Mouse (Mus musculus) neural tube, embryonic 13.5 days (tissue): ENCODE data around the gene Rgl3. TPM values are rescaled to one million over a fixed set of nuclear protein-coding genes. Genes with fewer than 3 reads are reported as not detected.

ENCODE experiments used
- ATAC-seq: fragments of 200-750 bp; cut with Nextera tagmentation; 2 replicates; pipeline ENCODE4 v1.8.0; 2017; ENCODE audit warnings: low read depth, mild to moderate bottlenecking, moderate TSS enrichment, moderate library complexity
- H3K27ac ChIP-seq: fragments of 300-500 bp; sonication (generic); replicated peaks from 2 replicates; pipeline ENCODE4 v1.5.1; 2015; ENCODE audit warnings: moderate library complexity, mild to moderate bottlenecking, inconsistent platforms
- H3K27me3 ChIP-seq: fragments of 300-500 bp; sonication (generic); 2 replicates; pipeline ENCODE4 v1.6.1; 2015; ENCODE audit warnings: mild to moderate bottlenecking, inconsistent platforms
- H3K36me3 ChIP-seq: fragments of 300-500 bp; sonication (generic); 2 replicates; pipeline ENCODE4 v1.6.1; 2015; ENCODE audit warnings: mild to moderate bottlenecking, inconsistent platforms
- H3K4me1 ChIP-seq: fragments of 300-500 bp; sonication (generic); replicated peaks from 2 replicates; pipeline ENCODE4 v1.6.1; 2015; ENCODE audit warnings: inconsistent platforms
- H3K4me2 ChIP-seq: fragments of 300-500 bp; sonication (generic); 2 replicates; pipeline ENCODE4 v1.6.1; 2015; ENCODE audit warnings: inconsistent platforms, mild to moderate bottlenecking, moderate library complexity
- H3K4me3 ChIP-seq: fragments of 300-500 bp; sonication (generic); 2 replicates; pipeline ENCODE4 v1.5.1; 2015; ENCODE audit warnings: mild to moderate bottlenecking, inconsistent platforms
- H3K9ac ChIP-seq: fragments of 300-500 bp; sonication (generic); 2 replicates; pipeline ENCODE4 v1.6.1; 2015; ENCODE audit warnings: moderate library complexity, mild to moderate bottlenecking, inconsistent platforms
- H3K9me3 ChIP-seq: fragments of 300-500 bp; sonication (generic); 2 replicates; pipeline ENCODE4 v1.6.1; 2016; ENCODE audit warnings: inconsistent platforms
- WGBS: fragments of 180-500 bp; shearing (Covaris S2); methylation state at CpG from one replicate; pipeline ENCODE4 v1.1.7; 2015; 5-methylcytosine and 5-hydroxymethylcytosine counted together
- polyA plus RNA-seq: library from polyadenylated mRNA; unstranded; fragments of >200 nt; fragmentation: Nextera tagmentation; extraction: Ambion mirVana; gene quantifications from 2 replicates; pipeline ENCODE4 v1.2.1, GENCODE M21; 2015

Rgl3 gene
- 1.7 and 1.9 TPM in 2 replicates for polyA plus RNA-seq

DNA sequence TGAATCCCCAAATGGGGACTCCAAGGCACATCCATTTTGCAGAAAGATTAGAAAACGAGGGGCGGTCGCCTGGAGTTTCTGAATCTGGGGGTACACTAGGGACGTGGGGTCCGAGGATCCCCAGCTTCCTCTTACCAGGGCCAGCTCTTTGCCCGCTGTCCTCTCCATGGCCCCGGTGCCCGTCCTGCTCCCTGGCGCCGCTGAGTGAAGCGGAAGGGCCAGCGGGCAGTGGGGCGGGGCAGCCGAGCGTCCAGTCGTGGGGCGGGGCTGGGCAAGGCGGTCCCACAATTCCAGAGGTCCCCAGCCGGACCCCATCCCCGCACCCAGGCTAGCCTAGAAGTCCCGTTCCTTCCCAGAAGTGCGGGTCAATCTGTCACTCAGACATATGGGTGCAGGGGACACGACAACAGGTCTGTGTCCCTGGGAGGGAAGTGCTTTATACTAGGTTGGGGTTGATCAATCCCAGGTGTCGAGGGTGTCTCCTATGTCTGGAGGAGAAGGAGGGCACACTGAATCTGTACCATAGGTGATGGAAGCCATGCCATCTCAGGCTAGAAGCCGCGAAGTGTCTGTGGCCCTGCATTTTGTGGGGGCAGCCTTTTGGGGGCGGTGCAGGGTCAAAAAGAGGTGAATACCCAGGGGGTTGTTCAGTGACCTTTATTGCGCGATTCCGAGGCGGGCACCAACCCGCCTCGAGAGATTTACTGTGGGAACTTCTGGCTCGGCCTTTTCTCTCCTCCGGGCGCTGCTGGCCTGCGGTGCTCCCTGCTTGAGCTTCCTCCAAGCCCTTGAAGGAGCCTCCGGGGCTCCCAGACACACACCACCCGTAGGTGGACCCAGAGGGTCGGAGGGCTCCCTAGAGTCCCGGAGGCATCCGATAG is at the start of gene Rgl3:
Gene Rgl3 (minus strand): TSS at position 217 of the 881 bp plus-strand sequence.
- Histone ChIP-seq H3K27ac (no peak within 1 kb of the TSS), H3K9me3 (no peaks in the 10 kb centered on the region), H3K27me3 (peaks cover 68% of the 10 kb centered on the region), H3K4me1 (peaks cover 28% of the 10 kb centered on the region), H3K4me3 (peak within 1 kb of the TSS; percentile 32), H3K9ac (peak within 1 kb of the TSS; percentile 60), H3K4me2 (peak within 1 kb of the TSS; percentile 64), H3K36me3 (no peaks in the 10 kb centered on the region)
- ATAC-seq, result peak; percentile 62
- under 1% methylated on average over 41 of the region's 42 CpGs for WGBS

GRCm38 (mm10) chr9:22037826-22038225 is 48.6 kb upstream of the Rgl3 start:
- H3K36me3 ChIP-seq, result peaks cover 45% of the 10 kb centered on the region
- H3K4me2 ChIP-seq, result no peak overlapping the region
- 79% methylated on average over 10 of the region's 10 CpGs for WGBS

DNA sequence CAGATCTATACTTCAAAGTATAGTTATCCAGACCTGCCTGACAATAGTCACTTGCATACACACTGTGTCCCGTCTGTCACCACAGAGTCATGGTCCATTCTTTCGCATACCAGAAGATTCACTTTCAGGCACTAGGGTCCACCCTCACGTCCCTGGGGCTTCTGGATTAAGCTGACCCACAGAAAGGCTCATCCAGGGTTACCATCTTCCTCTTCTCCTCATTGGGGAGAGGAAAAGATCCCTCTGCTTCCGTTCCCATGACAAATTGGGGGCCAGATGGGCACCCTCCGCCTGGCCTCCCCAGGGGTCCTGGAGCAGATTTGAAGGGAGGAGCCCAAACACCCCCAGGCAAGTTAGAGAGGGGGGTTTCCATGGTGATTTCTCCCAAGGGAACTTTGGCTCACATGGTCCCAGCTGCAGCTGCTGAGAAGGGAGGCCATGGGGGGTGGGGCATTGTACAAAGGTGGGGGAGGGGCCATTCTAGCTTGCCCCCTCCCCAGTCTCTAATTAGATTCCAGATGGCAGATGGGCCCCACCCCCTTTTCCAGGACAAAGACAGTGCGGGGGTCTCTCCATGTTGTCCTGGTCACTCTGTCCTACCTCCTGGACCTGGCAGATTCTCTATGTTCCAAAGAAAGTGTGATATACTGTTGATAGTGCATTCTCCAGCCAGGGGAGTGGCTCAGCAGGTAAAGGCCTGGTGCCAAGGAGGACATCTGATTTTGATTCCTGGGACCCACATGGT is 46.2 kb upstream of the Rgl3 start:
- peaks cover 66% of the 10 kb centered on the region for H3K36me3 ChIP-seq
- no peak overlapping the region for H3K4me3 ChIP-seq
- peak; percentile 59 for ATAC-seq
- H3K4me2 ChIP-seq, result no peak overlapping the region
- WGBS, result 22% methylated on average over 6 of the region's 6 CpGs
- H3K9ac ChIP-seq, result no peak overlapping the region
- peaks cover 29% of the 10 kb centered on the region for H3K4me1 ChIP-seq
- H3K9me3 ChIP-seq, result no peaks in the 10 kb centered on the region
- no peaks in the 10 kb centered on the region for H3K27me3 ChIP-seq
- H3K27ac ChIP-seq, result peak overlapping the region; percentile 75

More at GRCm38 (mm10) chr9:22037826-22038225, 48.6 kb upstream of the Rgl3 start:
- Histone ChIP-seq H3K27ac (no peak overlapping the region), H3K4me1 (peaks cover 41% of the 10 kb centered on the region), H3K4me3 (no peak overlapping the region), H3K9ac (no peak overlapping the region), H3K9me3 (no peaks in the 10 kb centered on the region), H3K27me3 (no peaks in the 10 kb centered on the region)
- no peak for ATAC-seq

DNA sequence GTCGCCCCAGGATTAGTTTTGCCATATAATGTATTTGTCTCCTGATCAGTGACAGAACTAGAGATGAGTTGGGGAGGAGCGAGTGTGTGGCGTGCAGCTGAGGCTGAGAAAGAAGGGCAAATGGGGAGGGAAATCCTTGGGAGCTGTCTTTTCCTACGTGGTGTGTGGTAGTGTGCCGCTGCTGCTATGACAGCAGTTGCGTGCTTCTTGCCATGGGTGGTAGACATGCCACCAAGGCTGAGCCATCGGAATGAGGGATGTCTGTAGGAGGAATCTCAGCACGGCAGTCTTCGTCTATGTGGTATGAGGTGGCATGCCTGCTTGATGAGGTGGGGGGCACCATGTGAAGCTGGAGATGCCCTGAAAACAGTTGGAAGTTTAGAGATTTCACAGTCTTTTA is 41.1 kb upstream of the Rgl3 start:
- no peak for ATAC-seq
- Histone ChIP-seq H3K27ac (no peak overlapping the region), H3K4me1 (peaks cover 37% of the 10 kb centered on the region), H3K27me3 (no peaks in the 10 kb centered on the region), H3K9me3 (no peaks in the 10 kb centered on the region), H3K4me3 (no peak overlapping the region), H3K4me2 (no peak overlapping the region), H3K36me3 (peaks cover 93% of the 10 kb centered on the region), H3K9ac (no peak overlapping the region)
- 95% methylated on average over 9 of the region's 9 CpGs for WGBS

DNA sequence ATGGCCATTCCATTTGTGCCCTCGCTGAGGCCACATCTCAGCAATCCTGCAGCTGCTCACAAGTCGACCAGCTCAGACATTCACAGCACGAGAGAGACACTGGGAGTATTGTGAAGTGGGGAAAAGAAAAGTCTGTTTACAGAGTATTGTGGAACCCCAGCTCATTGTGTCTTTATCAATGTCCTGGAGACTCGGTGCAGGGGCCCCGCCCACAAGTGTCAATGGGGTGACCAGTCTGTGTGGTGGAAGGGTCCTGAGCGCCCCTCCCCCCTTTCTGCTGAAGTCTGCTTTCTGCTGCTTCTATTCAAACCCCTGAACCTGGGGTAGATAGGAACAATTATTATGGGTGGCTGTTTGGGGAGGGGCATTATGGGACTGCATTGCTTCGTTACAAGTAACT is 39.2 kb upstream of the Rgl3 start:
- ATAC-seq, result no peak
- WGBS, result 19% methylated on average over 7 of the region's 7 CpGs
- Histone ChIP-seq H3K27ac (0 out of 2 replicates have a peak overlapping the region, but pooled peaks have one; percentile 13), H3K9me3 (no peaks in the 10 kb centered on the region), H3K36me3 (peaks cover 93% of the 10 kb centered on the region), H3K9ac (no peak overlapping the region), H3K4me1 (peaks cover 22% of the 10 kb centered on the region), H3K27me3 (no peaks in the 10 kb centered on the region), H3K4me2 (no peak overlapping the region), H3K4me3 (no peak overlapping the region)

- H3K27ac ChIP-seq, result no peak overlapping the region
- H3K9me3 ChIP-seq, result no peaks in the 10 kb centered on the region
- ATAC-seq, result no peak
- H3K9ac ChIP-seq, result no peak overlapping the region
- no peak overlapping the region for H3K4me3 ChIP-seq
- H3K27me3 ChIP-seq, result no peaks in the 10 kb centered on the region
- H3K4me2 ChIP-seq, result no peak overlapping the region
- peaks cover 77% of the 10 kb centered on the region for H3K36me3 ChIP-seq
- H3K4me1 ChIP-seq, result peaks cover 18% of the 10 kb centered on the region
- 42% methylated on average over 8 of the region's 8 CpGs for WGBS
Observed at GRCm38 (mm10) chr9:22024592-22024991, 35.3 kb upstream of the Rgl3 start.

DNA sequence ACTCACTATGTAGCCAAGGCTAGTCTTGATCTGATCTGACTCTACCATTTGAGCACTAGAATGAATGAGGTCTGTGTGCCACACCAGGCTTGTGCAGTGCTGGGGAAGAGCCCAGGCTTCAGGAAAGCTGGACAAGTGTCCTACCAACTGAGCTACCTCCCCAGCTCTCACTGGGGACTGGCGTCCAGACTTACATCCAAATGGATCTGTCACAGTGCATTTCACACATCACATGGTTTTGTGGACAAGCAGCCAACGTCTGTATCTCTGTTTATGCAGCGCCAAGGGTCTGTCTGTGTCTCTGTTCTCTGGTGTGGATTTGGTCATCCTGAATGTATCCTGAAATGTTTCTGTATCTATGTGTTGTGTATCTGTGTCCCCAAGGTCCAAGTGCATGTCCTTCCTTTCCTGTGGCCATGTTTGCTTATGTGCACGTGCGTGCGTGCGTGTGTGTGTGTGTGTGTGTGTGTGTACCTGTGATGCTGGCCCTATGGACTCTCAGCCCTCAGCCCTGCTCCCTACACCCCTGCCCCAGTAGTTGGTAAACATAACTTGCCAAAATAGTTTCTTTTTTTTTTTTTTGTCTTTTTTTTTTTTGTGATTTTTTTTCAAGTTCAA is 28.1 kb upstream of the Rgl3 start:
- ATAC-seq, result no peak
- no peak overlapping the region for H3K4me3 ChIP-seq
- no peak overlapping the region for H3K4me2 ChIP-seq
- H3K9me3 ChIP-seq, result no peaks in the 10 kb centered on the region
- no peak overlapping the region for H3K9ac ChIP-seq
- no peaks in the 10 kb centered on the region for H3K27me3 ChIP-seq
- no peak overlapping the region for H3K27ac ChIP-seq
- 74% methylated on average over 7 of the region's 7 CpGs for WGBS
- peaks cover 72% of the 10 kb centered on the region for H3K36me3 ChIP-seq
- H3K4me1 ChIP-seq, result peaks cover 6% of the 10 kb centered on the region; the same call in 1 of the 2 replicates

GRCm38 (mm10) chr9:22016245-22016644 is 27.0 kb upstream of the Rgl3 start:
- Histone ChIP-seq H3K9me3 (no peaks in the 10 kb centered on the region), H3K4me1 (peaks cover 6% of the 10 kb centered on the region; the same call in 1 of the 2 replicates), H3K4me2 (no peak overlapping the region), H3K27ac (0 out of 2 replicates have a peak overlapping the region, but pooled peaks have one; percentile 28), H3K4me3 (no peak overlapping the region), H3K36me3 (peaks cover 81% of the 10 kb centered on the region), H3K27me3 (no peaks in the 10 kb centered on the region), H3K9ac (no peak overlapping the region)
- no peak for ATAC-seq
- 69% methylated on average over 10 of the region's 10 CpGs for whole genome bisulfite sequencing

GRCm38 (mm10) chr9:22012731-22013130 is 23.5 kb upstream of the Rgl3 start:
- H3K27me3 ChIP-seq, result no peaks in the 10 kb centered on the region
- H3K4me1 ChIP-seq, result peaks cover 20% of the 10 kb centered on the region
- peaks cover 90% of the 10 kb centered on the region for H3K36me3 ChIP-seq
- no peak for ATAC-seq
- H3K9ac ChIP-seq, result no peak overlapping the region
- no peak overlapping the region for H3K4me3 ChIP-seq
- WGBS, result 89% methylated on average over 13 of the region's 13 CpGs
- H3K27ac ChIP-seq, result no peak overlapping the region; the same call in 1 of the 2 replicates
- no peaks in the 10 kb centered on the region for H3K9me3 ChIP-seq
- H3K4me2 ChIP-seq, result no peak overlapping the region

DNA sequence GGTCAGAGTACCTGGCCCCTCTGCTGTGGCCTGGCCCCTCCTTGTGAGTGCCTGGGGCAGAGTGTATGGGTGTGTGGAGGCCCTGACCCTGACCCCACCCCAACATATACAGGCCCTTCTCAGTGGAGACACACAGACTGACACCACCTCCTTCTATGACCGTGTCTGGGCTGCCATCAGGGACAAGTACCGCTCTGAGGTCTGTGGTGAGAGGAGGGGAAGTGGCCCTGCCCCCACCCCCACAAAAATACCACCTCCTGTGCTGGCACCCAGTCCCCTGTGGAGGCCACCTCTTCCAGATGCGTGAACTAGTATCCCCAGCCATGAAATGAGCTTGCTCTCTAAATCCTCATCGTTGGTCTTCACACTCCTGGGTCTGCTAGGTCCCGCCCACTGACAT is 21.8 kb upstream of the Rgl3 start:
- ATAC-seq, result peak; percentile 17; the same call in 1 of the 2 replicates
- H3K4me3 ChIP-seq, result no peak overlapping the region
- H3K4me1 ChIP-seq, result peaks cover 33% of the 10 kb centered on the region
- no peaks in the 10 kb centered on the region for H3K9me3 ChIP-seq
- H3K9ac ChIP-seq, result 0 out of 2 replicates have a peak overlapping the region, but pooled peaks have one; percentile 17
- 86% methylated on average over 5 of the region's 5 CpGs for WGBS
- H3K4me2 ChIP-seq, result no peak overlapping the region
- no peaks in the 10 kb centered on the region for H3K27me3 ChIP-seq
- H3K36me3 ChIP-seq, result peaks cover 93% of the 10 kb centered on the region
- H3K27ac ChIP-seq, result no peak overlapping the region

GRCm38 (mm10) chr9:22004546-22004945 is 15.3 kb upstream of the Rgl3 start:
- peak overlapping the region; percentile 94 for H3K4me2 ChIP-seq
- no peak overlapping the region for H3K27ac ChIP-seq
- H3K27me3 ChIP-seq, result no peaks in the 10 kb centered on the region
- no peak for ATAC-seq
- 96% methylated on average over 12 of the region's 12 CpGs for WGBS
- H3K4me3 ChIP-seq, result peak overlapping the region; percentile 75
- no peak overlapping the region for H3K9ac ChIP-seq
- peaks cover 50% of the 10 kb centered on the region for H3K4me1 ChIP-seq
- no peaks in the 10 kb centered on the region for H3K9me3 ChIP-seq
- peaks cover 58% of the 10 kb centered on the region for H3K36me3 ChIP-seq
